Mouse (Mus musculus) intestine, embryonic 16.5 days (tissue): ENCODE data around the gene Dzip1l. TPM values are rescaled to one million over a fixed set of nuclear protein-coding genes. Genes with fewer than 3 reads are reported as not detected.

Experiments
- ATAC-seq: fragments of 200-750 bp; cut with Nextera tagmentation; 2 replicates; pipeline ENCODE4 v1.8.0; 2017; ENCODE audit warnings: moderate TSS enrichment, moderate library complexity
- H3K27ac ChIP-seq: fragments of 300-500 bp; sonication (generic); 2 replicates; pipeline ENCODE4 v1.5.1; 2014; ENCODE audit warnings: mild to moderate bottlenecking, low read length
- H3K27me3 ChIP-seq: fragments of 300-500 bp; sonication (generic); replicated peaks from 2 replicates; pipeline ENCODE4 v1.6.1; 2014; ENCODE audit warnings: low read length, control low read depth, mixed read lengths; ENCODE audit not compliant: control insufficient read depth, insufficient read depth
- H3K36me3 ChIP-seq: fragments of 300-500 bp; sonication (generic); 2 replicates; pipeline ENCODE4 v1.6.1; 2014; ENCODE audit warnings: low read length, control low read depth; ENCODE audit not compliant: control insufficient read depth, insufficient read depth
- H3K4me1 ChIP-seq: fragments of 300-500 bp; sonication (generic); 2 replicates; pipeline ENCODE4 v1.6.1; 2014; ENCODE audit warnings: low read length, control low read depth, mixed read lengths; ENCODE audit not compliant: control insufficient read depth, insufficient read depth
- H3K4me2 ChIP-seq: fragments of 300-500 bp; sonication (generic); 2 replicates; pipeline ENCODE4 v1.6.1; 2014; ENCODE audit warnings: low read depth, low read length, control low read depth
- H3K4me3 ChIP-seq: fragments of 300-500 bp; sonication (generic); 2 replicates; pipeline ENCODE4 v1.5.1; 2014; ENCODE audit warnings: mild to moderate bottlenecking, low read length
- H3K9ac ChIP-seq: fragments of 300-500 bp; sonication (generic); 2 replicates; pipeline ENCODE4 v1.6.1; 2014; ENCODE audit warnings: low read depth, low read length
- H3K9me3 ChIP-seq: fragments of 300-500 bp; sonication (generic); 2 replicates; pipeline ENCODE4 v1.6.1; 2016; ENCODE audit warnings: low read length, control low read depth; ENCODE audit not compliant: control insufficient read depth
- WGBS: fragments of 180-500 bp; shearing (Covaris S2); extraction: QIAGEN DNeasy Blood & Tissue Kit; methylation state at CpG from one replicate; pipeline ENCODE4 v1.1.7; 2014; 5-methylcytosine and 5-hydroxymethylcytosine counted together
- polyA plus RNA-seq: library from polyadenylated mRNA; unstranded; fragments of >200 nt; fragmentation: Nextera tagmentation; extraction: Ambion mirVana; gene quantifications from 2 replicates; pipeline ENCODE4 v1.2.1, GENCODE M21; 2015

The Dzip1l gene
- polyA plus RNA-seq, 1 experiment from 2014 or later, result 9.9 TPM

- Histone ChIP-seq H3K4me1 (no peaks in the 10 kb centered on the region), H3K27me3 (no peaks in the 10 kb centered on the region), H3K4me2 (no peak overlapping the region), H3K9ac (no peak overlapping the region), H3K4me3 (no peak overlapping the region), H3K9me3 (no peaks in the 10 kb centered on the region), H3K27ac (no peak overlapping the region), H3K36me3 (no peaks in the 10 kb centered on the region)
- no peak for ATAC-seq
- 71% methylated on average over 3 of the region's 3 CpGs for WGBS
These were observed 46.4 kb downstream of the Dzip1l start for GRCm38 (mm10) chr9:99675714-99676113.

DNA sequence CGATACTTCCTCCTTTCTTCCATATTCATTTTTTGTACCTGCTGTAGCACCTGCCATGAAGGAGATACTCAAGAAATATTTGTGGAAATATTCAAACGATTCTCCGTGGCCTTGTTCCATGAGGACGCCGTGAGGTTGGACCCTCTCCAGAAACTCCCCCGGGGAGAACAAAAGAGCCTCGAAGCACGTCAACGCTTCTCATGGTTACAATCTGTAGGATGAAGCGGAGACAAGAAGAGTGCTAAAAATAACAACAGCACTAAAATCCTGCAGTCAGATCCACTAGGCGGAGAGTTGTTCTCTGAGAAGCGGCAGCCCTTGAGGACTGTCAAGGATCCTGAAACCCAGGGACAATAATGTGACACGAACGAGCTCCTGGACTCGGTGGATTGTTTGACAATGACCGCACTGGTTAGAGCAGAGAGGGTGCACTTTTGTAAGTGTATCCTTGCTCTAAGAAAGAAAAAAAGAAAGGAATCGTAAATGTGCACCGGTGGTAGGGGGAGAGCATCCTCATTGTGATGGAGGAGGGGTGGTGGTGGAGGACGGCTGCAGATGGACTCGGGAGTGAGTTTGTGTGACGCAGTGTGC lies 52.8 kb downstream of the Dzip1l start:
- ATAC-seq, result no peak
- Histone ChIP-seq H3K27me3 (no peaks in the 10 kb centered on the region), H3K4me1 (no peaks in the 10 kb centered on the region), H3K4me2 (no peak overlapping the region), H3K9me3 (no peaks in the 10 kb centered on the region), H3K36me3 (no peaks in the 10 kb centered on the region), H3K9ac (no peak overlapping the region), H3K4me3 (no peak overlapping the region), H3K27ac (no peak overlapping the region)
- WGBS, result 81% methylated on average over 21 of the region's 21 CpGs

DNA sequence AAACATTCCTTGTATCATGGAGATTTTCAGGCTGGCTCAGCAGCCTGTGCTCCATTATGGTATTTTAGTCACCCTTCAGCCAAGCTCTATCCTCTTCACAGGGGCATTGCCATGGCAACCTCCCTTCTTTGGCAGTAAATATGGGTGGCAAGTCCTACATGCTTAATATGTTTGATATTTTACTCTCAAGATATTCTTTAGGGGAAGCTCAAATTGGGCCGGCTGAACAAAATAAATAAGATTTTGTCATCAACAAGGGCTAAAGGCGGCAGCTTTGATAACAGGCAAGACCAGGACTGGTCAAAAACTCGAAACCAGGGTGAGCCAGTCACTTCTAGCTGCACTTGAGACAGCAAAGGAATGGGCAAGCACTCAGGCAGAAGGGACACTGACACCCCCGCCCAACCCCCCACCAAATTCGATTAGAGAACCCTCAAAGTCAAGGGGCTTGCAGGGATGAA lies 55.8 kb downstream of the Dzip1l start:
- Histone ChIP-seq H3K9ac (no peak overlapping the region), H3K27ac (no peak overlapping the region), H3K4me1 (no peaks in the 10 kb centered on the region), H3K27me3 (no peaks in the 10 kb centered on the region), H3K9me3 (no peaks in the 10 kb centered on the region), H3K4me3 (no peak overlapping the region), H3K4me2 (no peak overlapping the region), H3K36me3 (no peaks in the 10 kb centered on the region)
- 65% methylated on average over 5 of the region's 5 CpGs for WGBS
- no peak for ATAC-seq

- Histone ChIP-seq H3K27me3 (no peaks in the 10 kb centered on the region), H3K4me2 (no peak overlapping the region), H3K36me3 (no peaks in the 10 kb centered on the region), H3K4me3 (no peak overlapping the region), H3K9me3 (no peaks in the 10 kb centered on the region), H3K27ac (no peak overlapping the region), H3K4me1 (no peaks in the 10 kb centered on the region), H3K9ac (no peak overlapping the region)
- ATAC-seq, result no peak
- WGBS, result 69% methylated on average over 5 of the region's 5 CpGs
These were observed 56.4 kb downstream of the Dzip1l start for GRCm38 (mm10) chr9:99685536-99686231.

- H3K36me3 ChIP-seq, result no peaks in the 10 kb centered on the region
- H3K9ac ChIP-seq, result no peak overlapping the region
- no peak overlapping the region for H3K4me2 ChIP-seq
- ATAC-seq, result no peak
- 96% methylated on average over 5 of the region's 5 CpGs for WGBS
- no peak overlapping the region for H3K4me3 ChIP-seq
- H3K4me1 ChIP-seq, result no peaks in the 10 kb centered on the region
- H3K9me3 ChIP-seq, result no peaks in the 10 kb centered on the region
- no peaks in the 10 kb centered on the region for H3K27me3 ChIP-seq
- H3K27ac ChIP-seq, result no peak overlapping the region
These were observed 60.5 kb downstream of the Dzip1l start for GRCm38 (mm10) chr9:99689796-99690195.

DNA sequence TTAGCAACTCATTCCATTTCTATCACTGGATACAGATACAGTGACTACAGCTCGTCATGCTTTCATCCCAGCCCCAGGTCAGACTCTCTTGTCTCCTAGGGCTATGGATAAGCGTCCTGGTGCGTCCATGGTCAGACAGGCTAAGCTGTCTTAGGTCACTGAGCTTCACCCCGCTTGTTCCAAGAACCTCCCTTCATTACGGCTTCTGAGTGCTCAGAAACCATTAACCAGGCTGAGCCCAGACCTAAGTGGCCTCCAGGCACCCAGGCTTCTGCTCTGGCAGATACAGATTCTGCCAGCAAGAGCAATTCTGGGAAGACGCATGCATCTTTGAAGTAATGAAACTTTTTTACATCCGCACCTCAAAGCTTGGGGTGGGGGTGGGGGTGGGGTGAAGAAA lies 61.1 kb downstream of the Dzip1l start:
- Histone ChIP-seq H3K27me3 (no peaks in the 10 kb centered on the region), H3K9ac (no peak overlapping the region), H3K4me2 (no peak overlapping the region), H3K4me1 (no peaks in the 10 kb centered on the region), H3K36me3 (no peaks in the 10 kb centered on the region), H3K9me3 (no peaks in the 10 kb centered on the region), H3K4me3 (no peak overlapping the region), H3K27ac (no peak overlapping the region)
- no peak for ATAC-seq
- 82% methylated on average over 7 of the region's 7 CpGs for WGBS

- Histone ChIP-seq H3K4me2 (no peak overlapping the region), H3K9ac (no peak overlapping the region), H3K4me3 (no peak overlapping the region), H3K4me1 (no peaks in the 10 kb centered on the region), H3K27ac (no peak overlapping the region), H3K36me3 (no peaks in the 10 kb centered on the region), H3K9me3 (no peaks in the 10 kb centered on the region), H3K27me3 (no peaks in the 10 kb centered on the region)
- 66% methylated on average over 7 of the region's 7 CpGs for WGBS
- no peak for ATAC-seq
These were observed 65.7 kb downstream of the Dzip1l start for GRCm38 (mm10) chr9:99694961-99695360.

GRCm38 (mm10) chr9:99699752-99700389 lies 70.6 kb downstream of the Dzip1l start:
- Histone ChIP-seq H3K4me3 (no peak overlapping the region), H3K27ac (no peak overlapping the region), H3K9me3 (no peaks in the 10 kb centered on the region), H3K9ac (no peak overlapping the region), H3K36me3 (no peaks in the 10 kb centered on the region), H3K4me1 (no peaks in the 10 kb centered on the region), H3K4me2 (no peak overlapping the region), H3K27me3 (no peaks in the 10 kb centered on the region)
- 68% methylated on average over 2 of the region's 2 CpGs for WGBS
- no peak for ATAC-seq

GRCm38 (mm10) chr9:99701187-99701586 lies 71.9 kb downstream of the Dzip1l start:
- no peak for ATAC-seq
- H3K27ac ChIP-seq, result no peak overlapping the region
- no peaks in the 10 kb centered on the region for H3K27me3 ChIP-seq
- H3K36me3 ChIP-seq, result no peaks in the 10 kb centered on the region
- H3K4me2 ChIP-seq, result no peak overlapping the region
- 81% methylated on average over 2 of the region's 2 CpGs for WGBS
- no peak overlapping the region for H3K9ac ChIP-seq
- no peaks in the 10 kb centered on the region for H3K4me1 ChIP-seq
- no peak overlapping the region for H3K4me3 ChIP-seq
- H3K9me3 ChIP-seq, result no peaks in the 10 kb centered on the region
